8 mouse cellular contexts compared by ENCODE assay signal in the genomic region with DNA sequence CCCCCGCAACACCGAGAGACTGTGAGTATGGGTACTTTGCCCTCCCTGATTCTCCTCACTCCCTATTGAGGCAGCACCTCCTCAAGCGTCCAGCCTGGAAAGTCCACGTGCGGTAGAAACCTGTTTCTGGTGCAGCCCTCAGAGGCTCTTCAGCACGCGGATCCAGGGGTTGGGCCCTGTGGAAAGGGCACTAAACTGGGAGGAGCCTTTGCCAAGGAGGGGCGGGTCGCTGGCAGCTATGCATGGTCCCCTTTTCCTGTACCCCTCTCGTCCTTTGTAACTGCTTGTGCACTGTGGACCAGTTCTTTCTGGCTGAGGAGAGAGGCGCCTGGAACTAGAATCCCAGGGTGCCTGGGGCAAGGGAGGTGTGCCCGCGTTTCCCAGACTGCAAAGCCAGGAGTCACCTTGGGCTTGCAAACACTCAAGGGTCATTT. TPM values are rescaled to one million over a fixed set of nuclear protein-coding genes. Genes with fewer than 3 reads are reported as not detected.
DNase-seq lines count a peak whose midpoint lies in the region; ATAC-seq and TF ChIP-seq lines count a peak whose summit lies in the region.

No protein-coding gene starts in this region.

- 1% methylated on average over 13 of the region's 13 CpGs for WGBS in forebrain, embryonic 14.5 days
- 4% methylated on average over 13 of the region's 13 CpGs for WGBS in intestine, postnatal 0 days
- WGBS in lung, adult 2 months: 6% methylated on average over 13 of the region's 13 CpGs
- 2% methylated on average over 13 of the region's 13 CpGs for WGBS in thymus, adult 2 months

- DNase-seq in adrenal gland, adult 2 months: peak; percentile 42
- DNase-seq in adrenal gland, adult 18-20 months (ENCODE audit: low spot score in 2 of 2): no peak
- DNase-seq in MN1 (ENCODE audit: low spot score): peak; percentile 55
- DNase-seq in forebrain, embryonic 14.5 days (ENCODE audit: low spot score): peak; percentile 70
- peak; percentile 22 for DNase-seq in lung, adult 2 months
- peak; percentile 6 for DNase-seq in right cerebral cortex, postnatal 4 days
- DNase-seq in thymus, adult 2 months: no peak

- H3K9ac ChIP-seq in forebrain, embryonic 14.5 days (ENCODE audit: low read length): peak overlapping the region; percentile 75
- peak overlapping the region; percentile 26 for H3K9ac ChIP-seq in intestine, postnatal 0 days (ENCODE audit: low read depth, low read length)

- peak overlapping the region; percentile 63 for H3K4me3 ChIP-seq in forebrain, embryonic 14.5 days (ENCODE audit: low read depth, low read length)
- peak overlapping the region; percentile 64 for H3K4me3 ChIP-seq in intestine, postnatal 0 days (ENCODE audit: low read depth, low read length)
- H3K4me3 ChIP-seq in lung, adult 2 months (replicated peaks; ENCODE audit: extremely low read depth, low read depth, low read length): peak overlapping the region; percentile 43
- no peak overlapping the region for H3K4me3 ChIP-seq in thymus, adult 2 months (ENCODE audit: control insufficient read depth, insufficient read depth, low read length)

- peaks cover 13% of the 10 kb centered on the region; the same call in 1 of the 2 replicates for H3K4me1 ChIP-seq in forebrain, embryonic 14.5 days (ENCODE audit: control insufficient read depth, insufficient read depth, low read length)
- peaks cover 4% of the 10 kb centered on the region; the same call in 1 of the 2 replicates for H3K4me1 ChIP-seq in intestine, postnatal 0 days (replicated peaks; ENCODE audit: control insufficient read depth, insufficient read depth, low read length)
- peaks cover 3% of the 10 kb centered on the region for H3K4me1 ChIP-seq in lung, adult 2 months (ENCODE audit: control insufficient read depth, insufficient read depth, low read length)
- H3K4me1 ChIP-seq in thymus, adult 2 months (replicated peaks; ENCODE audit: control insufficient read depth, insufficient read depth, low read length): peaks cover 2% of the 10 kb centered on the region; the same call in 1 of the 2 replicates

- 0 out of 2 replicates have a peak overlapping the region, but pooled peaks have one; percentile 46 for H3K27ac ChIP-seq in forebrain, embryonic 14.5 days (ENCODE audit: low read depth, low read length)
- no peak overlapping the region for H3K27ac ChIP-seq in intestine, postnatal 0 days (ENCODE audit: low read depth, low read length)
- no peak overlapping the region for H3K27ac ChIP-seq in thymus, adult 2 months (ENCODE audit: control insufficient read depth, insufficient read depth, low read length)

- H3K4me2 ChIP-seq in forebrain, embryonic 14.5 days (ENCODE audit: low read length): peak overlapping the region; percentile 96
- H3K4me2 ChIP-seq in intestine, postnatal 0 days (replicated peaks; ENCODE audit: low read depth): peak overlapping the region; percentile 98

- TF ChIP-seq CTCF in intestine, postnatal 0 days (IDR thresholded peaks at IDR 0.05; ENCODE audit: low read depth): no peak
- no peak for TF ChIP-seq CTCF in lung, adult 2 months (IDR thresholded peaks at IDR 0.05; ENCODE audit: insufficient read depth, low read length)
- no peak for TF ChIP-seq CTCF in thymus, adult 2 months (IDR thresholded peaks at IDR 0.05; ENCODE audit: borderline replicate concordance, control insufficient read depth, extremely low read depth, insufficient read depth, low read length, poor library complexity)

- ATAC-seq in forebrain, embryonic 14.5 days: peak; percentile 54
- ATAC-seq in intestine, postnatal 0 days: no peak

- H3K9me3 ChIP-seq in forebrain, embryonic 14.5 days (replicated peaks; ENCODE audit: control insufficient read depth, low read length): no peaks in the 10 kb centered on the region
- H3K9me3 ChIP-seq in intestine, postnatal 0 days (ENCODE audit: control insufficient read depth): no peaks in the 10 kb centered on the region

- H3K27me3 ChIP-seq in forebrain, embryonic 14.5 days (replicated peaks; ENCODE audit: control insufficient read depth, insufficient read depth, low read length): 0 out of 2 replicates have a peak, but pooled peaks cover 3% of the 10 kb centered on the region
- peaks cover 36% of the 10 kb centered on the region for H3K27me3 ChIP-seq in intestine, postnatal 0 days (replicated peaks; ENCODE audit: control insufficient read depth, insufficient read depth, low read length)
- peaks cover 5% of the 10 kb centered on the region; the same call in 1 of the 2 replicates for H3K27me3 ChIP-seq in thymus, adult 2 months (ENCODE audit: control insufficient read depth, insufficient read depth, low read length)

- no peak for TF ChIP-seq POLR2A in lung, adult 2 months (IDR thresholded peaks at IDR 0.05; ENCODE audit: borderline replicate concordance, extremely low read depth, low read depth, low read length)
- no peak for TF ChIP-seq POLR2A in thymus, adult 2 months (IDR thresholded peaks at IDR 0.05; ENCODE audit: control insufficient read depth, extremely low read depth, insufficient read depth, low read length, poor library complexity)

- H3K36me3 ChIP-seq in forebrain, embryonic 14.5 days (ENCODE audit: control insufficient read depth, insufficient read depth, low read length): no peaks in the 10 kb centered on the region
- H3K36me3 ChIP-seq in intestine, postnatal 0 days (ENCODE audit: control insufficient read depth, insufficient read depth): no peaks in the 10 kb centered on the region
- H3K36me3 ChIP-seq in thymus, adult 2 months (ENCODE audit: control insufficient read depth, insufficient read depth, low read length): no peaks in the 10 kb centered on the region

RNA-seq across cellular contexts. Expression of a gene that starts 2.3 kb away (rescaled TPM):
- total RNA-seq in adrenal gland, adult 2 months (2021): 10 to 100 TPM in 1 of 2 experiments, 1 to 10 TPM in 1; 7.8 to 26.2 TPM
- polyA plus RNA-seq in adrenal gland, adult 2 months (2012; rRNA removed): 3.4 and 7.0 TPM in 2 replicates
- 10 to 100 TPM in 1 of 2 experiments, 1 to 10 TPM in 1; 9.4 to 16.0 TPM for total RNA-seq in adrenal gland, adult 18-20 months (2021)
- 10.0 and 11.3 TPM in 2 replicates for polyA plus RNA-seq in forebrain, embryonic 14.5 days (2014; fragmentation: Nextera tagmentation; extraction: Ambion mirVana)
- 4.6 and 4.9 TPM in 2 replicates for polyA plus RNA-seq in intestine, postnatal 0 days (2015; fragmentation: Nextera tagmentation; extraction: Ambion mirVana)
- 22.1 and 26.2 TPM in 2 replicates for polyA plus RNA-seq in lung, adult 2 months (2012; rRNA removed)
- polyA plus RNA-seq in thymus, adult 2 months (2012; rRNA removed): 0.73 and 0.74 TPM in 2 replicates

Comparison
In these comparisons a context has a peak if more than half of its experiments do, and no peak if none do; other contexts are left out.
1. DNase-seq: peak in adrenal gland, adult 2 months (single experiment), MN1 (single experiment), forebrain, embryonic 14.5 days (single experiment), lung, adult 2 months (single experiment) and right cerebral cortex, postnatal 4 days (single experiment); none in adrenal gland, adult 18-20 months (0 of 2) and thymus, adult 2 months (single experiment).